In the genomic region with DNA sequence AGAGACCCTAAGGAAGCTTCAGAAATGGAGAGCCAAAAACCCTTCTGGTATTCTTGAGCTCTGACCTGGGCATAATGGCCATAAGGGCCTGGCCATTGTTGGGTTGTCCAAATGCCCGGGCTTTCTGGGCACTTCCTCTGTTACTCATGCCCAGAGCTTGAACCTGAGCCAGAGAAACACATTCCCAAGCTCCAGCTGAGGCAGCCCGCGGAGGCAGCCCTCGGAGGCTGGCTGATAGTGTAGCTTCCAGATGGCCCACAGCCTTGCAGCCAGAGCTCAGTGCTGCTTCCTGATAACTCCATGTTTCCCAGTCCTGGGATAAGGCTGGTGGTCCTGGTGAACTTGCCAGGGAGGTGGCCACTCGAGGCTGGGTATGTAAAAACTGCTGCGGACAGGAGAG, we compare ENCODE assay signal across 12 mouse cellular contexts.
DNase-seq lines count a peak whose midpoint lies in the region; ATAC-seq and TF ChIP-seq lines count a peak whose summit lies in the region.
"Had no signal": no experiment of that assay in that cellular context is flagged by ENCODE, and none has a peak within 500 bp of the region (broad histone marks: within the 10 kb centered on the region; RNA-seq: fewer than 3 reads in every experiment).

No protein-coding gene starts in this region.

- TF ChIP-seq CTCF in hindbrain, postnatal 0 days (IDR thresholded peaks at IDR 0.05; ENCODE audit: low read depth), result no peak
- no peak for TF ChIP-seq CTCF in layer of hippocampus, adult 2 months (conservative IDR thresholded peaks at IDR 0.05)

- no peak overlapping the region for H3K9ac ChIP-seq in hindbrain, postnatal 0 days (replicated peaks; ENCODE audit: low read length)
- H3K9ac ChIP-seq in hindbrain, embryonic 11.5 days (ENCODE audit: low read depth, low read length), result no peak overlapping the region
- no peak overlapping the region for H3K9ac ChIP-seq in kidney, embryonic 16.5 days (replicated peaks; ENCODE audit: low read length)
- H3K9ac ChIP-seq: stomach, embryonic 15.5 days had no signal

- no peak overlapping the region for H3K27ac ChIP-seq in hindbrain, postnatal 0 days
- H3K27ac ChIP-seq in hindbrain, embryonic 11.5 days (ENCODE audit: low read depth, low read length), result no peak overlapping the region
- no peak overlapping the region for H3K27ac ChIP-seq in layer of hippocampus, adult 2 months
- no peak overlapping the region for H3K27ac ChIP-seq in kidney, embryonic 16.5 days (ENCODE audit: low read length)
- H3K27ac ChIP-seq: hindbrain, embryonic 10.5 days; stomach, embryonic 15.5 days had no signal

- ATAC-seq in hindbrain, postnatal 0 days, result 0 out of 2 replicates have a peak, but pooled peaks have one; percentile 49
- ATAC-seq in hindbrain, embryonic 11.5 days (ENCODE audit: low FRiP score), result no peak
- ATAC-seq in monocyte, adult 5-6 weeks (replicated peaks; ENCODE audit: insufficient number of reproducible peaks, low FRiP score, low TSS enrichment, poor library complexity, severe bottlenecking), result no peak
- no peak for ATAC-seq in kidney, embryonic 16.5 days (ENCODE audit: low FRiP score, low TSS enrichment)

- no peaks in the 10 kb centered on the region for H3K4me1 ChIP-seq in hindbrain, postnatal 0 days (ENCODE audit: insufficient read depth, low read length)
- H3K4me1 ChIP-seq in hindbrain, embryonic 11.5 days (replicated peaks; ENCODE audit: control insufficient read depth, insufficient read depth, low read length), result no peaks in the 10 kb centered on the region
- H3K4me1 ChIP-seq in kidney, embryonic 16.5 days (ENCODE audit: insufficient read depth, low read length), result no peaks in the 10 kb centered on the region
- H3K4me1 ChIP-seq: stomach, embryonic 15.5 days had no signal

- no peak overlapping the region for H3K4me2 ChIP-seq in hindbrain, postnatal 0 days (ENCODE audit: low read depth, low read length)
- H3K4me2 ChIP-seq in hindbrain, embryonic 11.5 days (replicated peaks; ENCODE audit: low read depth, low read length), result no peak overlapping the region
- H3K4me2 ChIP-seq in kidney, embryonic 16.5 days (replicated peaks; ENCODE audit: low read depth, low read length), result no peak overlapping the region
- H3K4me2 ChIP-seq: liver, embryonic 11.5 days; stomach, embryonic 15.5 days had no signal

- H3K27me3 ChIP-seq in hindbrain, postnatal 0 days (ENCODE audit: insufficient read depth, low read length), result no peaks in the 10 kb centered on the region
- no peaks in the 10 kb centered on the region for H3K27me3 ChIP-seq in hindbrain, embryonic 11.5 days (ENCODE audit: control insufficient read depth, insufficient read depth, low read length)
- H3K27me3 ChIP-seq in kidney, embryonic 16.5 days (ENCODE audit: insufficient read depth, low read length), result no peaks in the 10 kb centered on the region
- H3K27me3 ChIP-seq: stomach, embryonic 15.5 days had no signal

- H3K9me3 ChIP-seq in hindbrain, postnatal 0 days (ENCODE audit: low read length), result no peaks in the 10 kb centered on the region
- H3K9me3 ChIP-seq in hindbrain, embryonic 11.5 days (ENCODE audit: control insufficient read depth, low read length), result no peaks in the 10 kb centered on the region
- H3K9me3 ChIP-seq in kidney, embryonic 16.5 days (ENCODE audit: low read length), result 0 out of 2 replicates have a peak, but pooled peaks cover 3% of the 10 kb centered on the region
- H3K9me3 ChIP-seq: stomach, embryonic 15.5 days had no signal

- WGBS in hindbrain, postnatal 0 days, result 19% methylated on average over 6 of the region's 6 CpGs
- WGBS in hindbrain, embryonic 11.5 days, result 61% methylated on average over 6 of the region's 6 CpGs
- 73% methylated on average over 6 of the region's 6 CpGs for WGBS in kidney, embryonic 16.5 days

- peak; percentile 5 for DNase-seq in adrenal gland, adult 2 months
- no peak for DNase-seq in adrenal gland, postnatal 14 days
- peak; percentile 66 for DNase-seq in hindbrain, postnatal 0 days (ENCODE audit: low spot score)
- no peak for DNase-seq in hindbrain, embryonic 11.5 days (ENCODE audit: low spot score)
- peak; percentile 88 for DNase-seq in cerebellum, adult 11-12 months
- DNase-seq in layer of hippocampus, adult 2 months (ENCODE audit: low spot score in 2 of 2), result peak; percentile 34 to 46

- H3K4me3 ChIP-seq in hindbrain, postnatal 0 days (ENCODE audit: low read length), result no peak overlapping the region
- no peak overlapping the region for H3K4me3 ChIP-seq in hindbrain, embryonic 11.5 days (ENCODE audit: low read depth, low read length)
- no peak overlapping the region for H3K4me3 ChIP-seq in layer of hippocampus, adult 2 months
- H3K4me3 ChIP-seq in kidney, embryonic 16.5 days (ENCODE audit: low read length), result no peak overlapping the region
- H3K4me3 ChIP-seq: erythroblast, embryonic 14.5 days; hindbrain, embryonic 10.5 days; stomach, embryonic 15.5 days had no signal

- H3K36me3 ChIP-seq in hindbrain, postnatal 0 days (ENCODE audit: insufficient read depth, low read length), result no peaks in the 10 kb centered on the region
- H3K36me3 ChIP-seq in hindbrain, embryonic 11.5 days (ENCODE audit: control insufficient read depth, insufficient read depth, low read length), result no peaks in the 10 kb centered on the region
- no peaks in the 10 kb centered on the region for H3K36me3 ChIP-seq in kidney, embryonic 16.5 days (ENCODE audit: insufficient read depth, low read length)
- H3K36me3 ChIP-seq: stomach, embryonic 15.5 days had no signal

Comparison
In these comparisons a context has a peak if more than half of its experiments do, and no peak if none do; other contexts are left out.
1. DNase-seq: peak in adrenal gland, adult 2 months (single experiment), hindbrain, postnatal 0 days (single experiment), cerebellum, adult 11-12 months (single experiment) and layer of hippocampus, adult 2 months (2 of 2); none in adrenal gland, postnatal 14 days (single experiment) and hindbrain, embryonic 11.5 days (single experiment).